Mouse (Mus musculus) MEL (cell line): Measurements from ENCODE around the gene Kcnh1. TPM values are rescaled to one million over a fixed set of nuclear protein-coding genes. Genes with fewer than 3 reads are reported as not detected.

Experiments used
- DNase-seq: peaks from one replicate; pipeline ENCODE4 v3.0.0; 2011; ENCODE audit warnings: low read depth, low spot score
- H3K27ac ChIP-seq: 2 replicates; pipeline ENCODE4 v1.5.1; 2012; ENCODE audit warnings: low read depth, mild to moderate bottlenecking, control low read depth, low read length, moderate library complexity; ENCODE audit not compliant: control insufficient read depth
- H3K27me3 ChIP-seq, 2 experiments: fragments of 150-350 bp in 1 of 2; sonication (generic) in 1 of 2; 2 replicates each; pipeline ENCODE4 v1.6.1; 2012; ENCODE audit warnings: low read length in 2 of 2, mild to moderate bottlenecking in 2 of 2, improper control_type of control experiment in 1 of 2, moderate library complexity in 1 of 2; ENCODE audit not compliant: insufficient read depth in 2 of 2, control insufficient read depth in 1 of 2
- H3K36me3 ChIP-seq, 2 experiments: 2 replicates each; pipeline ENCODE4 v1.6.1; 2012 to 2014; ENCODE audit warnings: low read length in 2 of 2, improper control_type of control experiment in 1 of 2, inconsistent platforms in 1 of 2, mild to moderate bottlenecking in 1 of 2; ENCODE audit not compliant: insufficient read depth in 2 of 2, control insufficient read depth in 1 of 2
- H3K4me1 ChIP-seq, 2 experiments: fragments of 150-350 bp in 1 of 2; sonication (generic) in 1 of 2; 2 replicates each; pipeline ENCODE4 v1.6.1; 2012; ENCODE audit warnings: low read length in 2 of 2, improper control_type of control experiment in 1 of 2, mild to moderate bottlenecking in 1 of 2; ENCODE audit not compliant: insufficient read depth in 2 of 2, control insufficient read depth in 1 of 2
- H3K4me3 ChIP-seq, 2 experiments: fragments of 150-350 bp in 1 of 2; sonication (generic) in 1 of 2; 2 replicates each; pipeline ENCODE4 v1.5.1; 2012; ENCODE audit warnings: low read depth in 2 of 2, low read length in 2 of 2, mild to moderate bottlenecking in 2 of 2, moderate library complexity in 2 of 2, control low read depth in 1 of 2, improper control_type of control experiment in 1 of 2; ENCODE audit not compliant: control insufficient read depth in 1 of 2, insufficient read depth in 1 of 2
- H3K79me2 ChIP-seq: 2 replicates; pipeline ENCODE4 v1.6.1; 2012; ENCODE audit warnings: mild to moderate bottlenecking, low read length, moderate library complexity; ENCODE audit not compliant: control insufficient read depth, poor library complexity, insufficient read depth
- H3K9ac ChIP-seq: 2 replicates; pipeline ENCODE4 v1.6.1; 2012; ENCODE audit warnings: low read depth, mild to moderate bottlenecking, control low read depth, low read length, moderate library complexity; ENCODE audit not compliant: control insufficient read depth, poor library complexity, severe bottlenecking
- H3K9me3 ChIP-seq: fragments of 150-350 bp; sonication (generic); replicated peaks from 2 replicates; pipeline ENCODE4 v1.6.1; 2012; ENCODE audit warnings: mild to moderate bottlenecking, low read length, improper control_type of control experiment, moderate library complexity; ENCODE audit not compliant: insufficient read depth
- CHD2 ChIP-seq: IDR thresholded peaks from 2 replicates; pipeline ENCODE4 v1.6.1; 2011; ENCODE audit warnings: low read length, improper control_type of control experiment
- EP300 ChIP-seq, 2 experiments: IDR thresholded peaks; 2 replicates each; pipeline ENCODE4 v1.6.1; 2011; ENCODE audit warnings: improper control_type of control experiment in 2 of 2, low read length in 2 of 2, low read depth in 1 of 2, mild to moderate bottlenecking in 1 of 2
- JUND ChIP-seq: IDR thresholded peaks from 2 replicates; pipeline ENCODE4 v1.6.1; 2011; ENCODE audit warnings: low read depth, mild to moderate bottlenecking, improper control_type of control experiment, low read length
- MEF2A ChIP-seq: IDR thresholded peaks from 2 replicates; pipeline ENCODE4 v1.6.1; 2014; ENCODE audit warnings: low read depth, mild to moderate bottlenecking, inconsistent platforms, low read length, improper control_type of control experiment; ENCODE audit not compliant: poor library complexity, insufficient replicate concordance, severe bottlenecking; ENCODE audit errors: extremely low read depth
- MXI1 ChIP-seq: IDR thresholded peaks from 2 replicates; pipeline ENCODE4 v1.6.1; 2011; ENCODE audit warnings: mild to moderate bottlenecking, low read depth, low read length, improper control_type of control experiment
- NELFE ChIP-seq: IDR thresholded peaks from 2 replicates; pipeline ENCODE4 v1.6.1; 2011; ENCODE audit warnings: low read depth, low read length, improper control_type of control experiment
- NRF1 ChIP-seq: IDR thresholded peaks from 2 replicates; pipeline ENCODE4 v1.6.1; 2014; ENCODE audit warnings: low read depth, mild to moderate bottlenecking, inconsistent platforms, low read length, improper control_type of control experiment, moderate library complexity; ENCODE audit not compliant: poor library complexity, insufficient read depth, severe bottlenecking
- POLR2A ChIP-seq, 2 experiments: IDR thresholded peaks; 2 replicates each; pipeline ENCODE4 v1.6.1; 2011 to 2012; ENCODE audit warnings: low read length in 2 of 2, mild to moderate bottlenecking in 2 of 2, control low read depth in 1 of 2, improper control_type of control experiment in 1 of 2, low read depth in 1 of 2, moderate library complexity in 1 of 2; ENCODE audit not compliant: control insufficient read depth in 1 of 2, insufficient read depth in 1 of 2, poor library complexity in 1 of 2
- SIN3A ChIP-seq: IDR thresholded peaks from 2 replicates; pipeline ENCODE4 v1.6.1; 2012; ENCODE audit warnings: low read length, improper control_type of control experiment, inconsistent platforms
- TAL1 ChIP-seq: IDR thresholded peaks from 2 replicates; pipeline ENCODE4 v1.6.1; 2012; ENCODE audit warnings: mild to moderate bottlenecking, inconsistent platforms, low read length, moderate library complexity, mixed read lengths
- USF1 ChIP-seq: IDR thresholded peaks from 2 replicates; pipeline ENCODE4 v1.6.1; 2014; ENCODE audit warnings: low read depth, mild to moderate bottlenecking, inconsistent platforms, low read length, improper control_type of control experiment, moderate library complexity
- USF2 ChIP-seq, 2 experiments: IDR thresholded peaks; 2 replicates each; pipeline ENCODE4 v1.6.1; 2011 to 2012; ENCODE audit warnings: improper control_type of control experiment in 2 of 2, low read length in 2 of 2, borderline replicate concordance in 1 of 2, inconsistent platforms in 1 of 2, low read depth in 1 of 2, mild to moderate bottlenecking in 1 of 2; ENCODE audit not compliant: insufficient read depth in 1 of 2
- ZKSCAN1 ChIP-seq: IDR thresholded peaks from 2 replicates; pipeline ENCODE4 v1.6.1; 2012; ENCODE audit warnings: low read depth, mild to moderate bottlenecking, inconsistent platforms, low read length, improper control_type of control experiment, moderate library complexity
- polyA plus RNA-seq, 2 experiments: library from polyadenylated mRNA; stranded (reverse) in 1 of 2; unstranded in 1 of 2; fragments of >175 nt in 1 of 2; fragments of >200 nt in 1 of 2; gene quantifications; 2 replicates each; pipeline versions ENCODE4 v1.2.1 to v1.2.4; 2012; ENCODE audit warnings: low replicate concordance in 2 of 2, low read depth in 1 of 2; ENCODE audit not compliant: insufficient read length in 2 of 2, insufficient read depth in 1 of 2, missing spikeins in 1 of 2
- total RNA-seq: library from RNA; depleted of rRNA; stranded (reverse); fragments of 300-350 nt; gene quantifications from 2 replicates; pipeline ENCODE4 v1.2.3, GENCODE M21; 2012

Gene Kcnh1
- total and polyA plus RNA-seq, 3 experiments: not detected

DNA sequence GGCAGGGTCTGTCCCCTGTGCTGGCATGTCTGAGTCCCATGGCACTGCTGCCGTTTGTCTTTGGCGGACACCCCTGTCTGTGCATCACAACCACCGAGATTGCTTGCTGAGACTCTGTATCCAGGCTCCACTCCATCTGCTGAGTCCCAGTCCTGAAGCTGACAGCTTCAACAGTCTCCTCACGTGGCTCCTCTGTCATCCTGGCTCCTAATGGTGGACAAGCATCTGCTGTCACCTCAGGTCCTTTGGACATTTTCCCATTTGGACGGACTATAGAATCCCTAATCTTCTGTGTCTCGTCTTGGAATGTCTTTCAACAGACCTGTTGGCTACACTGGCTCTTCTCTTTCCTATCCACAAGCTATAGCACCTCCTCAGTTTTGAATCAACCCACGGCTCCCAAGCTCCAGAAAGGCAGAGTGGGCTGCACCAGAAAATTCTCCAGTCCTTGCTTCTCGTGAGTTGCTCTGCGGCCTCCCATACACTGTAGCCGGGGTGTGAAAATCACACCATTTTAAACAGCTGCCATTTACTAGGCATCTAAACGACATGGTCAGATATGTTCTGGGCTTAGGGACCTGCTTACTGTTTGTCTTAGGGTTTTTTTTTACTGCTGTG, 104.8 kb downstream of the Kcnh1 start:
- H3K4me3 ChIP-seq: no peak overlapping the region
- no peaks in the 10 kb centered on the region for H3K9me3 ChIP-seq
- no peaks in the 10 kb centered on the region for H3K79me2 ChIP-seq
- H3K9ac ChIP-seq: no peak overlapping the region
- DNase-seq: no peak
- H3K36me3 ChIP-seq: no peaks in the 10 kb centered on the region; a peak in 2 of 4 replicates
- peaks cover 0 to 2% of the 10 kb centered on the region in 2 experiments; a peak in 1 of 4 replicates for H3K27me3 ChIP-seq
- H3K27ac ChIP-seq: no peak overlapping the region
- TF ChIP-seq ZKSCAN1 (no peak), USF1 (no peak), JUND (no peak), CHD2 (no peak), USF2 (IDR thresholded peaks at IDR 0.05; ENCODE audit: borderline replicate concordance in 1 of 2, insufficient read depth in 1 of 2, low read depth in 1 of 2, low read length in 2 of 2) (no peak), TAL1 (no peak), NELFE (no peak), MEF2A (no peak), MXI1 (no peak), POLR2A (IDR thresholded peaks at IDR 0.05; ENCODE audit: control insufficient read depth in 1 of 2, insufficient read depth in 1 of 2, low read depth in 1 of 2, low read length in 2 of 2, poor library complexity in 1 of 2) (no peak), EP300 (IDR thresholded peaks at IDR 0.05; ENCODE audit: low read depth in 1 of 2, low read length in 2 of 2) (no peak), NRF1 (no peak)
- no peaks in the 10 kb centered on the region; a peak in 1 of 4 replicates for H3K4me1 ChIP-seq

DNA sequence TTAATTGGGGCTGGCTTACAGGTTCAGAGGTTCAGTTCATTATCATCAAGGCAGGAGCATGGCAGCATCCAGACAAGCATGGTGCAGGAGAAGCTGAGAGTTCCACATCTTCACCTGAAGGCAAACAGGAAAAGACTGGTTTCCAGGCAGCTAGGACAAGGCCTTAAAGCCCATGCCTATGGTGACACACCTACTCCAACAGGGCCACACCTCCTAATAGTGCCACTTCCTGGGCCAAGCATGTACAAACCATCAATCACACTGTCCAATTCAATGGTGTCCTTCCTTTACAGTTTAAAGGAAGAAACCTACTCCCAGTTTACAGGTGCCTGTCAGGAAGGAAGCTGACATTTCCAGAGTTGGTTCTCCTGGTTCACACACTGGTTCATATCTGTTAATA, 105.3 kb downstream of the Kcnh1 start:
- Histone ChIP-seq H3K9ac (no peak overlapping the region), H3K27me3 (peaks cover 0 to 2% of the 10 kb centered on the region in 2 experiments; a peak in 1 of 4 replicates), H3K27ac (no peak overlapping the region), H3K36me3 (no peaks in the 10 kb centered on the region; a peak in 2 of 4 replicates), H3K4me3 (no peak overlapping the region), H3K9me3 (no peaks in the 10 kb centered on the region), H3K79me2 (no peaks in the 10 kb centered on the region), H3K4me1 (no peaks in the 10 kb centered on the region; a peak in 1 of 4 replicates)
- no peak for DNase-seq
- TF ChIP-seq SIN3A: no peak
- TF ChIP-seq NELFE: no peak
